Mouse (Mus musculus): ENCODE results near the gene Mybph.

Mybph gene

GRCm38 (mm10) chr1:134211631-134212030 is 18.4 kb downstream of the Mybph start:
- no peak for DNase-seq (ENCODE audit: low read depth)

GRCm38 (mm10) chr1:134212351-134212750 is 19.1 kb downstream of the Mybph start:
- DNase-seq (ENCODE audit: low read depth): no peak

- DNase-seq (ENCODE audit: low read depth): no peak
Observed at GRCm38 (mm10) chr1:134213405-134213804, 20.2 kb downstream of the Mybph start.

GRCm38 (mm10) chr1:134215059-134215458 is 21.8 kb downstream of the Mybph start:
- DNase-seq (ENCODE audit: low read depth): no peak

GRCm38 (mm10) chr1:134215751-134216628 is 22.7 kb downstream of the Mybph start:
- no peak for DNase-seq (ENCODE audit: low read depth)

GRCm38 (mm10) chr1:134216629-134216971 is 23.4 kb downstream of the Mybph start:
- no peak for DNase-seq (ENCODE audit: low read depth)

GRCm38 (mm10) chr1:134217028-134217481 is 23.8 kb downstream of the Mybph start:
- no peak for DNase-seq (ENCODE audit: low read depth)

- no peak for DNase-seq (ENCODE audit: low read depth)
Observed at GRCm38 (mm10) chr1:134217942-134218341, 24.7 kb downstream of the Mybph start.

- no peak for DNase-seq (ENCODE audit: low read depth)
Observed at GRCm38 (mm10) chr1:134219608-134220007, 26.4 kb downstream of the Mybph start.

- DNase-seq (ENCODE audit: low read depth): no peak
Observed at GRCm38 (mm10) chr1:134221172-134221571, 27.9 kb downstream of the Mybph start.

- DNase-seq (ENCODE audit: low read depth): no peak
Observed at GRCm38 (mm10) chr1:134222122-134223055, 29.1 kb downstream of the Mybph start.

GRCm38 (mm10) chr1:134224649-134225227 is 31.5 kb downstream of the Mybph start:
- no peak for DNase-seq (ENCODE audit: low read depth)

GRCm38 (mm10) chr1:134225375-134225774 is 32.1 kb downstream of the Mybph start:
- no peak for DNase-seq (ENCODE audit: low read depth)

GRCm38 (mm10) chr1:134226739-134227138 is 33.5 kb downstream of the Mybph start:
- no peak for DNase-seq (ENCODE audit: low read depth)

GRCm38 (mm10) chr1:134229806-134230575 is 36.7 kb downstream of the Mybph start:
- no peak for DNase-seq (ENCODE audit: low read depth)

- no peak for DNase-seq (ENCODE audit: low read depth)
Observed at GRCm38 (mm10) chr1:134230638-134231228, 37.5 kb downstream of the Mybph start.

- DNase-seq (ENCODE audit: low read depth): no peak
Observed at GRCm38 (mm10) chr1:134231270-134231669, 38.0 kb downstream of the Mybph start.

- no peak for DNase-seq (ENCODE audit: low read depth)
Observed at GRCm38 (mm10) chr1:134231681-134232080, 38.4 kb downstream of the Mybph start.

- no peak for DNase-seq (ENCODE audit: low read depth)
Observed at GRCm38 (mm10) chr1:134232326-134232725, 39.1 kb downstream of the Mybph start.

GRCm38 (mm10) chr1:134232778-134233531 is 39.7 kb downstream of the Mybph start:
- no peak for DNase-seq (ENCODE audit: low read depth)
